Mouse (Mus musculus) B cell, adult (primary cell): ENCODE data around the gene Acadm. TPM values are rescaled to one million over a fixed set of nuclear protein-coding genes. Genes with fewer than 3 reads are reported as not detected.

Experiments used
- total RNA-seq: library from RNA; stranded (reverse); gene quantifications from 4 replicates; pipeline ENCODE4 v1.2.4, GENCODE M21; 2023; ENCODE audit not compliant: inconsistent age

The Acadm gene
- total RNA-seq: 44.0 to 59.3 TPM (median 50.3 TPM) in 4 replicates

DNA sequence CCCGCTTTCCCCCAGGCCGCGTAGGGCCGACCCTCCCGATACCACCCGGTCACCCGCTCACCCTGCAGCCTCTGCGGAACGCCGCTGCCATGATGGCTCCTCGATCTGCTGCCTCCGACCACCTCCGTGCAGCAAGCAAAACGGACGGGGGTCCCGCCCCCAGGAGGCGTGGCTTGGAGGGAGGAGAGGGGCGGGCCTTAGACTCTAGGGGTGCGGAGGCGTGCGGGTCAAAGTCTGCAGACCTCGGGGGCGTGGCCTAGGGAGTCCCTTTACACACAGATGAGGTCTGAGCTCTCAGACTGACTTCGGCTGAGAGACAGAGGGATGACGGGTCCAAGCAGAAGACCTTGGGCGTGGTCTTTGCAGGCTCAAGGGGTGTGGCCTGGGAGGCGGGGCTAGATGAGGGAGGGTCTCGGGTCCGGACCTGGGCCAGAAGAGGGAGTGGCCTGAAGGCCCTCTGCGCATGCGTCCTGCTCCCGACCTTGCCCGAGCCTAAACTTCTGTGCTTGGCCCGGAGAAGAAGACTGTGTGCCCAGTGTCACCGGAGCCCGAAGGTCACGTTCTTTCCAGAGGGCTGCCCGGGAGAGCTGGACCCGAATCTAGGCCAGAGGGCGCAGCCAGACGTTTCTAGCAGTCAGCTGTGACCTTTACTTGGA is at the start of gene Acadm:
Acadm (minus strand) TSS at position 298 of the 656 bp plus-strand sequence.

DNA sequence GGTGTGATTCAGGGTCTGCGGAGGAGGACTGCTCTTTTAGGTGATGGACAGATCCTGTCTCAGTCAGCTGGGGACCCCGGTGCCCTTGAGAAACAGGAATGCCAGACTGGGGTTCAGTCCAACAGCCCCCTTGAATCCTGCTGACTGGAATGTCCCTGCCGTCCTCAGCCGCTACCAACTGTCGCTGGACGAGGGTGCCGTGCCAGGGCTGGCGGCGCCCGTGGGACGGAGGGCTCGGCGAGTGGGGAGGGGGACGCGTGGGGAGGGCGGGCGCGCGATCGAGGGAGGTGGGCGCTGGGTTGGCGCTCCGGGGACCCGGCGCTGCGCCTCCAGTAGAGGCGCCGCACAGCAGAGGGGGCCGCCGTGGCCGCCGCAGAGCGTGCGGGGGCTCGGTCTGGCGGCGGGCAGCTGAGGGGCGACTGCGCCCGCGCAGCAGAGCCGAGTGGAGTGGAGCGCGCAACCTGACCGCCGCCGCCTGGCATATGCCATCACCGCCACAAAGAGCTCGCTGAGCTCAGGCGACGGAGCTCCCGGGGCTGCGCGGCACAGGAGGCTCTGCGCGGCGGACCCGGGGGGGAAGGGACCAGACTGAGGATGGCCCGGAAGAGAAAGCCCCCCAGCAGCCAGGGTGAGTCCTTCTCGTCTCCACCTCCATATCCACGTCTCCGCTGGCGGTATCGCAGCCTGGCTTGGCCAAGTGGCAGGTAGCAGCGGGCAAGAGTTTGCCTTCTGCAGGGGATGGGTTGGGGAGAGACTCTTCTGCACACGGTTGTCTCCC is 28.9 kb upstream of the Acadm start, which contains the start of gene Slc44a5:
Slc44a5 (plus strand) TSS at position 266 of the 778 bp plus-strand sequence.

GRCm38 (mm10) chr3:153912546-153913509 is 31.6 kb downstream of the Acadm start, which contains the start of gene Rabggtb:
TSS of gene Rabggtb (minus strand) at chr3:153913009.

DNA sequence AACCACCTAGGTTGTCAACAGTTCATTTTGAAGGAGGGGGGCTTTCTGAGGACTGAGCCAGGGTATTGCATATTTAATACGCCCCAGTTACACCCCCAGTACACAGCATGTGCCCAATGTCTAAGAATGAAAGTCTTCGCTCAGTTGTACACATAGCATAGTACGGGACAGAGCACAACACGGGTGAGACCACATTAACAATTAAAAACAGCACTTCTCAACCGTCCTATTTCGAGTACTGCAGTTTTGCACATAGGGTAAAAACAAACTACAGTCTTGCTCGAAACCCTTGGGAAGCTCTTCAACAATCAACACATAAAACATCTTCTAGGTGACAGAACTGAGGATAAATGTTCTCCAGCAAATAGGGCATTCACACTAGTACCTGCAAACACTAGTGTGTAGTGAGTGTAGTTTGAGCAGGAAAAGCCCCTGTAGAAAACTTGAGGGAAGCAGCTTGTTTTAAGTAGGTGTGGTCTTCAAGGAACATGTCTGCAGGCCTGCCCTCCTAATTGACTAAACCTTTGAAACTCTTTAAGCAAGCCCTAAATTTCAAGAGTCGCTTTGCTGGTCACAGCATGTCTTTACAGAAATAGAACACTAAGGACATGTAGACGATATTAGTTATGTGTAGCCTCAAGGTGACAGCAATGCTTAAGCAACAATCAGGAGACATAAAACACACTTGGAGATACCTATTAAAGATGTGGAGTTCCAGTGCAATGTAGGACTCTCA is 38.1 kb downstream of the Acadm start, which contains the start of gene Msh4:
Msh4 (minus strand) TSS at position 3 of the 736 bp plus-strand sequence.

Other genes starting within 250 kb of the Acadm start
- gene St6galnac3, start 219.5 kb downstream of the Acadm start, total RNA-seq: 9.4 to 13.0 TPM (median 11.0 TPM) in 4 replicates
- gene Asb17, start 100.4 kb downstream of the Acadm start, total RNA-seq: not detected in 4 replicates
- gene Msh4, start 38.5 kb downstream of the Acadm start, total RNA-seq: 0.16 to 0.42 TPM (median 0.26 TPM) in 4 replicates
- 62.2 to 71.3 TPM (median 67.6 TPM) in 4 replicates for gene Rabggtb, start 31.6 kb downstream of the Acadm start, total RNA-seq
- not detected in 4 replicates for gene Slc44a5, start 28.8 kb upstream of the Acadm start, total RNA-seq